Mouse (Mus musculus): ENCODE results near the gene Fam107a. TPM values are rescaled to one million over a fixed set of nuclear protein-coding genes. Genes with fewer than 3 reads are reported as not detected.
A peak's percentile ranks its signal among the peaks of the same experiment; 100 is the strongest.
"Not testable (repeated sequence)": the region's sequence is repeated elsewhere in the genome, so short reads cannot be mapped to it uniquely, and the experiment has no call there.

The Fam107a gene
- total RNA-seq, 2 experiments from 2014 or later, result 3.6 to 5.6 TPM

GRCm38 (mm10) chr14:8309621-8310141, 8.1 kb downstream of the Fam107a start:
- no peak for TF ChIP-seq CTCF (IDR thresholded peaks at IDR 0.05)
- peak overlapping the region; percentile 80 for H3K27ac ChIP-seq
- peak overlapping the region; percentile 65 for H3K4me3 ChIP-seq
- intact Hi-C loops (cut with DNase I), result no loop called here
- no peak for DNase-seq

DNA sequence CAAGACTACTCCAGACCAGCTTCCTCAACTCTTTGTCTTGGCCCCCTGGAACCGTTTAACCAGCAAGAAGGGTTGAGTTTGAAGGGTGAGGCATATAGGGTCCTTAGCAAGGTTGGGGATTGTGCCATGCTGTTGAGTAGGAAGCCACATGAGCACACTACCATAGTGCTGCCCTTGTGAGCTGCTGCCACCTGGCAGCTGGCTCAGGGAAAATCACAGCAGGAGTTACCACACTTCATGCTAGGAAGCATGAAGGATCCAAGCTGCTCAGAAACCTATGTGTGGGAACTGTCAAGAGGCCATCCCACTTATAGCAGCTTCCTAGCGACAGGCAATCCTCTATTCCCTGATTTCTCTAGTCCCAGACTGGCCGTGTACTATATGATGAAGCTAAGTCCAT, 9.2 kb downstream of the Fam107a start:
- intact Hi-C loops (cut with DNase I), result no loop called here
- no peak for DNase-seq
- Histone ChIP-seq H3K27ac (peak overlapping the region; percentile 80), H3K4me3 (peak overlapping the region; percentile 65)
- TF ChIP-seq CTCF (IDR thresholded peaks at IDR 0.05), result no peak; the same call in 1 of the 2 replicates

DNA sequence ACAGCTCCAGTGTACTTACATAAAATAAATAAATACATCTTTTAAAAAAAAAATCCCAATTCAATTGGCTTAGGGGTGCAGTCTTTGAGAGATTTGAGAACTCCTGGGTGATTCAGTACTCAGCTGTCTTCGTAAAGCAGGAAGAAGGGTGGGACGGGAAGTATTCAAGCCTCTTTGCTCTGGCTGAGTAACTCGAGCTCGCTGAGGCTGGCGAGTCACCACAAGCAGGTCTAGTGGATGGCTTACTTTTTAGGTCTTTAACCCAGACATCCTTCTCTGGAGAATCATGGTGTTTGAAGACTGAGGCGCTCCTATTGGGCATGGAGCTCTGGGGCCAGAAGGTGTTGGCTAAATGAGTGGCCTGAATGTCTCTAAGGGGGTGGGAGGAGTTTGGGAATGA, 10.9 kb downstream of the Fam107a start:
- intact Hi-C loops (cut with DNase I), result no loop called here

DNA sequence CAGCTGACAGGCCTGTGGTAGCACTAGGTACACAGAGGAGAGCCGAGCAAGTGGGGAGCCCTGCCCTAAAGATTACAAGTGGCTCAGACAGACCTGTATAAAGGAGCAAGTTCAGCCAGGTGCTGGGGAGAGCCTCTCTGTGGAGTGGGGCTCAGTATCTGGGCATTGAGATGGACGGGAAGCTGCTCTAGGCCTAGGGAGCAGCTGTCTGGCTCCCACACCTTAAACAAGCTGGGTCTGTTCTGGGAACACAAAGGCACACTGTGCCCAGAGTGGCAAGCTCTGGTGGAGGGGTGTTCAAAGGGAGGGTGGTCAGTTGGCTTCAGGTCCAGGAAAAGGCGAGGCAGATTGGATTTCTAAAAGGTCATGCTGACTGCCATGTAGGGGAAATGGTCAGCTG, 12.8 kb downstream of the Fam107a start:
- no peak for TF ChIP-seq CTCF (IDR thresholded peaks at IDR 0.05)
- Histone ChIP-seq H3K4me3 (no peak overlapping the region), H3K27ac (peak overlapping the region; percentile 41)
- intact Hi-C loops (cut with DNase I), result no loop called here
- DNase-seq, result no peak

More for the DNA sequence above, 10.9 kb downstream of the Fam107a start:
- H3K27ac ChIP-seq, result peak overlapping the region; percentile 31; the same call in 1 of the 2 replicates
- no peak for TF ChIP-seq CTCF (IDR thresholded peaks at IDR 0.05)
- no peak for DNase-seq
- H3K4me3 ChIP-seq, result peak overlapping the region; percentile 2; the same call in 1 of the 2 replicates

GRCm38 (mm10) chr14:8304082-8304481, 13.7 kb downstream of the Fam107a start:
- TF ChIP-seq CTCF (IDR thresholded peaks at IDR 0.05), result no peak
- no peak for DNase-seq
- no peak overlapping the region for H3K27ac ChIP-seq
- no peak overlapping the region for H3K4me3 ChIP-seq
- intact Hi-C loops (cut with DNase I), result no loop called here

GRCm38 (mm10) chr14:8302687-8303086, 15.1 kb downstream of the Fam107a start:
- no peak for TF ChIP-seq CTCF (IDR thresholded peaks at IDR 0.05)
- no peak overlapping the region for H3K4me3 ChIP-seq
- intact Hi-C loops (cut with DNase I), result no loop called here
- no peak overlapping the region for H3K27ac ChIP-seq
- no peak for DNase-seq

DNA sequence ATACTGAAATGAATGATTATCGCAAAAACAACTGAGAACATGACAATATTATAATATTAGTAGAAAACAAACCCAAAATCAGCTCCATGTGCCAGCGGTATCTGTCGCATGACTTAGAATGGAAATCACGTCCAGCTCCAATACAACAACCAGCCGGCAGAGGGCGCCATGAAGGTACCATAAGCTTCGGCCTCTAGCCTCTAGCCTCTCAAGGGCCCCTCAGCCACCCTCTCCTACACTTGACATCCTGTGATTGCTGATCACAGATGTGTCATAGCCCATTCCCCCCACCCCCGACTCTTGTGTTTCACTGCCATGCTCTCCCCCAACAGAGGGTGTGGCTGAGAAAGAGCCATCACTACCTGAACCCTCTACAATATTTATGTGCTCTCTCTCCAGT, 17.5 kb downstream of the Fam107a start:
- TF ChIP-seq CTCF (IDR thresholded peaks at IDR 0.05), result peak; percentile 77
- peak; percentile 74 for DNase-seq
- Histone ChIP-seq H3K4me3 (no peak overlapping the region), H3K27ac (no peak overlapping the region)
- intact Hi-C loops (cut with DNase I), result loop anchor here (1.0 kb wide), 1 partner anchor 46 kb away; no protein-coding TSS in a partner anchor

- no peak for TF ChIP-seq CTCF (IDR thresholded peaks at IDR 0.05)
- no peak for DNase-seq
- Histone ChIP-seq H3K4me3 (no peak overlapping the region), H3K27ac (no peak overlapping the region)
- intact Hi-C loops (cut with DNase I), result no loop called here
These were observed 19.9 kb downstream of the Fam107a start for GRCm38 (mm10) chr14:8297889-8298293.

DNA sequence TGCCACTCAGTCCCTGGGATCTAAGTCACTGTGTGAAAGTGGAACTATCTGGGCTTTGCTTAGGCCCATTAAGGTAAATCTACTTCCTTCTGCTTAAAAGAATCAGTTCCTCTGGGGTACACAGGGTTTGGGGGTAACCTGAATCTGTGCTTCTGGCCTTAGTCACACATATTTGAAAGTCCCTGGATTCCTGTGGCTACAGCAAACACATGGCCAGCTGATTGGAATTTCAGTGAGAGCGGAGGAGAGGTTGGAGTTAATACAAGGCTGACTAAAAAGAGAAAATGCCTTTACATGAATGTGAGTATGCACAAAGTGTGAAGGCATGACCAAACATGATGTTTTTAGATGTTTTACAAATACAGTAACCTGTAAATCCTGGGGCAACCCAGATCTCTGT, 23.6 kb downstream of the Fam107a start:
- DNase-seq, result no peak
- Histone ChIP-seq H3K4me3 (no peak overlapping the region), H3K27ac (no peak overlapping the region)
- intact Hi-C loops (cut with DNase I), result no loop called here
- TF ChIP-seq CTCF (IDR thresholded peaks at IDR 0.05), result no peak

DNA sequence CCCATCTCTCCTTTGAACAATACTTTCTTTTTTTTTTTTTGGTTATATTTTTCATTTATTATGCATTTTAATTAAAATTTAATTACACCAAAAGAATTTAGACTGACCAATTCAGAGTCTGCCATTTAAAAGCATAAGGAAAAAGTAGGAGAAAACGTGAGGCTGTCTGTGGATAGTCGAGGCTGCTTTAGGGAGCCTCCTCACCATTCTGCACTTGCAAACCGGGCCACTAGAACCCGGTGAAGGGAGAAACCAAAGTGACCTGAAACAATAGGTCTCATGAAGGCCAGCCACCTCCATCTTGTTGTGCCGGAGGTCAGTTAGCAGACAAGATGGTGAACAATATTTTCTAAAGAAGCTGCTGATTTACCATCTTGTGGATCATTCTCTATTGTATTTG, 31.2 kb downstream of the Fam107a start:
- intact Hi-C loops (cut with DNase I); H3K4me3 ChIP-seq; H3K27ac ChIP-seq; DNase-seq: not testable (repeated sequence)

DNA sequence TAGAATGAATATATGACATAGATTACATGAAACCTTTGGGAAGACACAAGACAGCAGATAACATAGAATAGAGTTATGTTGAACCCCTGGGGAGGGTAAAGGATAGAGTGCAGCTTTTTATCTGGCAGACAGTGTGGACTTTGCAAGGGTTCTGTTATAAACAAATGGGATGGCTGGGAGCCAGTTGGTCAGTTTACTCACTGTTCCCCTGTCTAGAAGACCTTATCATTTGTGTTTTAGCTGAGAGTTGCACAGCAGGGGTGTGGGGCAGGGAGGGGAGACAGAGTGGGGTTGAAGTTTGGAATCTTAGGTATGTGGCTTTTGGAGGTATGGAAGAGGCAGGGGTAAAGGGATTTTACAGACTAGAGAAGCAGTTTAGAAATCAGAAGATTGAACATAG, 34.0 kb downstream of the Fam107a start:
- no peak overlapping the region for H3K4me3 ChIP-seq
- no peak for DNase-seq
- H3K27ac ChIP-seq, result no peak overlapping the region
- no peak for TF ChIP-seq CTCF (IDR thresholded peaks at IDR 0.05)
- intact Hi-C loops (cut with DNase I), result no loop called here

GRCm38 (mm10) chr14:8271281-8271680, 46.5 kb downstream of the Fam107a start:
- H3K4me3 ChIP-seq; H3K27ac ChIP-seq; DNase-seq; intact Hi-C loops (cut with DNase I): not testable (repeated sequence)

DNA sequence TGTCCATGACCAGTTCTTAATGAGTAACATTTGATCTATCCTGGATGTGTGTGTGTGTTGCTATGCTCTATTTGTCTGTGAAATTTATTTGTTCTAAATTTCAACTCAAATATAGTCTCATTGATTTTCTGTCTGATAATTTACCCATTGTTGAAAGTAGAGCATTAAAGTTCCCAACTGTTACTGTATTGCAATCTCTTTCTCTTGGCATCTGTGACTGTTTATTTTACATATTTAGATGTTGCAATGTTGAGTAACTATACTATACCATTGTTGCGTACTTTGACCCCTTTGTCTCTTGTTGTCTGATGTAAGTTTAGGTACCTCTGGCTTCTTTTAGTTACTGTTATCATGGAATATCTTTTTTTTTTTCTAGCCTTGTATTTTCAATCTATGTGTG, 53.4 kb downstream of the Fam107a start:
- no peak for TF ChIP-seq CTCF (IDR thresholded peaks at IDR 0.05)

DNA sequence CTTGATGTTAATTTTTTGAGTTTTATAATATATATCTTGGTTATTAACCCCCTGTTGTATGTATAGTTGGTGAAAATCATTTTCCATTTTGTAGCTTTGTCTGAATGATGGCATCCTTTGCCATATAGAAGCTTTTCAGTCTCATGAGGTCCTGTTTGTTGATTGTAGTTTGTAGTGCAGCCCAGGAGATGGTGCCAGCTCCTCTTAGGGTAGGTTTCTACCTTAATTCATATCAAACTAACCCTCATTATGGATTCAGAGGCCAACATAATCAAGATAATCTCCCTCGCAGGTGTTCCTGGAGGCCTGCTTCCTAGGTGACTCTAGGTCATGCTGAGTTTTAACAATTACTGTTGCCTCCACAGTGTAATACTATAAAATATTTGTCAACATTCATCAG, 55.6 kb downstream of the Fam107a start:
- Histone ChIP-seq H3K4me3 (no peak overlapping the region), H3K27ac (no peak overlapping the region)
- TF ChIP-seq CTCF (IDR thresholded peaks at IDR 0.05), result peak; percentile 32; the same call in 1 of the 2 replicates
- DNase-seq, result no peak
- intact Hi-C loops (cut with DNase I), result loop anchor here (5.0 kb wide), 1 partner anchor 85 kb away; no protein-coding TSS in a partner anchor

More for the DNA sequence above, 53.4 kb downstream of the Fam107a start:
- intact Hi-C loops (cut with DNase I), result loop anchor here (5.0 kb wide), 1 partner anchor 83 kb away; no protein-coding TSS in a partner anchor
- DNase-seq, result no peak
- Histone ChIP-seq H3K27ac (no peak overlapping the region), H3K4me3 (no peak overlapping the region)
